Mouse (Mus musculus): Measurements from ENCODE around the gene Fam122b.
"Not testable (repeated sequence)": the region's sequence is repeated elsewhere in the genome, so short reads cannot be mapped to it uniquely, and the experiment has no call there.

Gene Fam122b

GRCm38 (mm10) chrX:53269289-53270062, at the start of gene Fam122b:
TSS of gene Fam122b (minus strand) at chrX:53269805.
- peak; percentile 89 for DNase-seq

- DNase-seq: no peak
These were observed 18.3 kb upstream of the Fam122b start for GRCm38 (mm10) chrX:53287924-53288323.

GRCm38 (mm10) chrX:53273124-53273523, 3.5 kb upstream of the Fam122b start, which contains the start of gene Fam122c:
TSS of gene Fam122c (plus strand) at chrX:53273424.
- DNase-seq: no peak

GRCm38 (mm10) chrX:53271628-53272027, 2.0 kb upstream of the Fam122b start:
- DNase-seq: not testable (repeated sequence)

- DNase-seq: no peak
These were observed 443 bp upstream of the Fam122b start for GRCm38 (mm10) chrX:53270063-53270432.

GRCm38 (mm10) chrX:53268856-53269255, 749 bp downstream of the Fam122b start:
- peak; percentile 42 for DNase-seq

- no peak for DNase-seq
These were observed 3.4 kb downstream of the Fam122b start for GRCm38 (mm10) chrX:53266186-53266585.

- DNase-seq: no peak
These were observed 14.4 kb downstream of the Fam122b start for GRCm38 (mm10) chrX:53255195-53255594.

- no peak for DNase-seq
These were observed 29.6 kb downstream of the Fam122b start, which contains the start of gene Plac1 for GRCm38 (mm10) chrX:53240011-53240410. TSS of gene Plac1 (minus strand) at chrX:53240111.

- DNase-seq: no peak
These were observed 31.6 kb downstream of the Fam122b start for GRCm38 (mm10) chrX:53237971-53238370.

GRCm38 (mm10) chrX:53236404-53236803, 33.2 kb downstream of the Fam122b start:
- no peak for DNase-seq

- no peak for DNase-seq
These were observed 35.9 kb downstream of the Fam122b start for GRCm38 (mm10) chrX:53233689-53234088.

GRCm38 (mm10) chrX:53231965-53232364, 37.6 kb downstream of the Fam122b start:
- DNase-seq: no peak

GRCm38 (mm10) chrX:53224353-53224944, 45.2 kb downstream of the Fam122b start:
- no peak for DNase-seq

GRCm38 (mm10) chrX:53220855-53221254, 48.8 kb downstream of the Fam122b start:
- DNase-seq: no peak

- DNase-seq: no peak
These were observed 54.9 kb downstream of the Fam122b start for GRCm38 (mm10) chrX:53214557-53215229.

GRCm38 (mm10) chrX:53213838-53214237, 55.8 kb downstream of the Fam122b start:
- DNase-seq: no peak

- no peak for DNase-seq
These were observed 57.1 kb downstream of the Fam122b start for GRCm38 (mm10) chrX:53212485-53212884.

- DNase-seq: no peak
These were observed 57.7 kb downstream of the Fam122b start for GRCm38 (mm10) chrX:53211756-53212483.

GRCm38 (mm10) chrX:53209431-53209830, 60.2 kb downstream of the Fam122b start:
- DNase-seq: no peak

GRCm38 (mm10) chrX:53204690-53205311, 64.8 kb downstream of the Fam122b start:
- DNase-seq: no peak

GRCm38 (mm10) chrX:53201616-53202015, 68.0 kb downstream of the Fam122b start:
- DNase-seq: no peak

GRCm38 (mm10) chrX:53197681-53198080, 71.9 kb downstream of the Fam122b start:
- no peak for DNase-seq
